Mouse (Mus musculus) olfactory bulb, adult 2 months (tissue): ENCODE measurements around the gene Nat10.

Source experiments
- CTCF ChIP-seq: fragments of 200-500 bp; IDR thresholded peaks from 2 replicates; pipeline ENCODE4 v1.5.1; 2012; ENCODE audit warnings: low read depth, mild to moderate bottlenecking, low read length, moderate library complexity; ENCODE audit not compliant: insufficient read depth
- POLR2A ChIP-seq: fragments of 200-500 bp; IDR thresholded peaks from 2 replicates; pipeline ENCODE4 v1.6.1; 2012; ENCODE audit warnings: mild to moderate bottlenecking, low read depth, low read length, moderate library complexity; ENCODE audit not compliant: insufficient read depth

- TF ChIP-seq CTCF (no peak), POLR2A (no peak)
Observed at GRCm38 (mm10) chr2:103792009-103792408, 30.9 kb upstream of the Nat10 start.
